Mouse (Mus musculus) neutrophil, adult 5-6 weeks (primary cell): ENCODE data around the gene Sh3pxd2b. TPM values are rescaled to one million over a fixed set of nuclear protein-coding genes. Genes with fewer than 3 reads are reported as not detected.

Source experiments
- ATAC-seq: fragments of 151-379, 151-347 bp; 2 replicates; pipeline ENCODE4 v1.8.0; 2017; ENCODE audit warnings: mild to moderate bottlenecking, moderate TSS enrichment; ENCODE audit not compliant: insufficient number of reproducible peaks, poor library complexity, low FRiP score, severe bottlenecking; ENCODE audit errors: extremely low read depth
- total RNA-seq: library from RNA; stranded (forward); fragments of 200-1000 nt; gene quantifications from 2 replicates; pipeline ENCODE4 v1.2.3, GENCODE M21; 2017

Gene Sh3pxd2b
- total RNA-seq, 1 experiment from 2014 or later = 0.23 TPM

DNA sequence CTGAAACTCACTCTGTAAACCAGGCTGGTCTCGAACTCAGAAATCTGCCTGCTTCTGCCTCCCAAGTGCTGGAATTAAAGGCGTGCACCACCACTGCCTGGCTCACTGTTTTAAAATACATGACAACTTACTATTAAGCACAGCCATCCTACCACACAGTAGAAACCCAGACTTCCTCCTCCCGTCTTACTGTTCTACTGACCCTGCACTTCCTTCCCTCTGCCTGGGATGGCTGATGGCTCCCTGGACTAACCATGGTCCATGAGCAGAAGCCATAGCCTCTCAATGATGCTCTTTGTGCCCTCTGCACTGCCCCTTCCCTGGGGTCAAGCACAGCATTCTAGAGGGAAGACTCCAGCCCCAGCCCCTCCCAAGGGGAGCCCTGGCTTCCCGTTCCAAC lies 17.9 kb downstream of the Sh3pxd2b start:
- ATAC-seq = no peak

DNA sequence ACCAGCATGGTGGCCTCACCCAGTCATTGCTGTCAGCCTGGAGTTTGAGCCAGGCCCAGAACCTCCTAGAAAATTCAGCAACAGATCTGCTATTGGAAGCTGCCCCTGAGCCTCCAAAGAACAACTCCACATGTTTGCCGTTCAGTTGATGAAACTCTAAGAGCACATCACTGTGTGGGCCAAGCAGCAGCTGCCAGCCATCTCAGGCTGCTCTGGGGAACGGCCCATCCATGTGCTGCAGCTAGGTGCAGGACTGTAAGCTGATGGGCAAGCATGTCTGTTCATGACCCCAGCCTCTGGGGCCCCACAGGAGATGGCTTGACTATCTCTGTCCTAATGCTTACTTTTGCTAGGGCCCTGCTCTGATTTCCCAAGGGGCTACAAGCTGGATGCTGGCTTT lies 19.4 kb downstream of the Sh3pxd2b start:
- no peak for ATAC-seq

GRCm38 (mm10) chr11:32368986-32369385 lies 21.4 kb downstream of the Sh3pxd2b start:
- ATAC-seq = no peak

DNA sequence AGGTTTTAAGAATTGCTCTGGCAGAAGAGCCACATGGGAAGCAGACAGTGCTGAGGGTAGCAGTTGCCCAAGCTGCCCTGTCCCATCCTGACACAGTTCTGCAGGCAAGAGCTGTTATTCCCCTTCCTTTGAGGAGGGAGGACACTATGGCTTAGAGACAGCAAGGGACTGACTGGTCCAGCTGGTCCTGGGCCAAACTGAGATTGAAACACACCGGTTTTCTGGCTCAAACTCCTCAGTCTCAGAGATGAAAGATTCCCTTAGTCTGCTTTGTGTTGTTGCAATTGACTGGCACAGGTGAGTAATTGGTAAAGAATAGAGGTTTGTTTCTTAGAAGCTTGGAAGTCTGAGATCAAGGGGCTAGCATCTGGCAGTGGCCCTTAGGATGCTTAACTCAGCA lies 23.3 kb downstream of the Sh3pxd2b start:
- ATAC-seq = no peak

- no peak for ATAC-seq
These were observed 25.8 kb downstream of the Sh3pxd2b start for GRCm38 (mm10) chr11:32373266-32374026.

- ATAC-seq = no peak
These were observed 26.5 kb downstream of the Sh3pxd2b start for GRCm38 (mm10) chr11:32374027-32374589.

DNA sequence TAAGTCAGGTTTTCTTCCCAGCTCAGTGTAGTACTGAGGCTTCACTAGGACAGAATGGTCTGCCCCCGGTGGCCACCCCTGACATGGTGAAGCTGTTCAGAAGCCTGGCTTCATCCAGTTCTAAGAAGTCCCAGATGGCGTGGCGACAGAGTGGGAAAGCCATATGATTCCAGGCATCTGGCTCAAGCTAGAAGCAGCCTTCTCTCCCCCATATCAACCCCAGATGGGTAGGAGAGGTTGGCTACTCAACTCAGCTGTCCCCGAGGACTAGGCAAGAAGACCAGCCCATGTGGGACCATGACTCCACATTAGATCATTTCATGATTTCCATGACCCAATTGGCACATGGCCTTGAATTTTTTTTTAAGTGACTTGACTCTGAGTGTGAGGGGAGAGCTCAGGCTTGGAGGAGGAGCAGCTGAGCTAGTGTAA lies 27.5 kb downstream of the Sh3pxd2b start:
- ATAC-seq = no peak

- ATAC-seq = no peak
These were observed 28.5 kb downstream of the Sh3pxd2b start for GRCm38 (mm10) chr11:32376086-32376485.

DNA sequence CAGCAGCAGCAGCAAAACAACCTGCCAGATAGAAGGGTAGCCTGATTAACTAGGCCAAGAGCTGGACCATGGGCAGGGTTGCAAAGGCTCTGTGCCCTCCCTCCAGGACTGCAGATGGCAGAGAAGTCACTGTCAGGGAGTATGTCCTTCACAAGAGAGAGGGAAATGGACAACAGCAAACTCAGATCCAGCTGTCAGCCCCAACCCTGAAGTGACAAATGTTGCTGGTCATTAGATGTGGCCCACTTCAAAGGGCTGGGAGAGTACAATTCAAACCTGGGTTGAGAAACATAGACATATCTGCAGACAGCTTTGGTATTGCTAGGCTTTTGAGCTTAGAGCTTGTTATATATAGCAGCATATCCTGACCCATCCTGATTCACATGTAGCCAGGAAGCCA lies 32.3 kb downstream of the Sh3pxd2b start:
- ATAC-seq = no peak

DNA sequence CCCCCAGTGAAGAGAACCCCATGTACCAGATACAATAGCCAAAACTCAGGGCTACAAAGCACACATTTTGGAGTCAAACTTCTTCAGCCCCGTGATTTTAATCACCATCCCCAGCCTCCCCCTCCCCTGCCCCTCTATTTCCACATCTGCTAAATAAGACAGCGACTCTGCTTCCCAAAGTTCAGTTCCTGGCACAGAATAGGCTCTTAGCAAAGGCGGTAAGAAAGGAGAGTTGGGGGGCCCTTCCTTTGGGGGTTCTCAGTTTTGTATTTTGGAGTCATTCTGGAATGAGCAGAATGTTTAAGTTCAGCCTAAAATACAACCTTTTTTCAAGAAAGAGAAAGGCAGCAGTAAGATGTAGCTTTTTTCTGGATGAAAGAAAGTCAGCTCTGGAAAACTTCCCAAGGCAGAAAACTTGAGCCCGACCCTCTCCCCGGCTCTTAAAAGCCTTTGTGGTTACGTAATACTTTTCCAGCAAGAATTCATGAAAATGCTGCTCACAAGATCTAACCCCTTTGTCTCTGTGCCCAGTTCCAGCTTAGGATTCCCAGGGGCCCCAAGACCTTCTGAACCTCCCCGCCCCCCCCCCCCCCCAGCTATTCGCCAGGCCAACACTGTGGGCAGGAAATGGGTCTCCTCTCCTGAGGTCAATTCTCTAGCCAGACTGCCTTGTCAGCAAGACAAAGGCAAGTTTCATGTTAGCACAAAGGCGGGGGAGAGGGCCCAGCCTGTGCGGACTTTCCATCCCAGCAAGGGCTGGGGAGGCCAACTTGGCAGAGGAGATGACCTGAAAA lies 35.9 kb downstream of the Sh3pxd2b start:
- ATAC-seq = no peak

DNA sequence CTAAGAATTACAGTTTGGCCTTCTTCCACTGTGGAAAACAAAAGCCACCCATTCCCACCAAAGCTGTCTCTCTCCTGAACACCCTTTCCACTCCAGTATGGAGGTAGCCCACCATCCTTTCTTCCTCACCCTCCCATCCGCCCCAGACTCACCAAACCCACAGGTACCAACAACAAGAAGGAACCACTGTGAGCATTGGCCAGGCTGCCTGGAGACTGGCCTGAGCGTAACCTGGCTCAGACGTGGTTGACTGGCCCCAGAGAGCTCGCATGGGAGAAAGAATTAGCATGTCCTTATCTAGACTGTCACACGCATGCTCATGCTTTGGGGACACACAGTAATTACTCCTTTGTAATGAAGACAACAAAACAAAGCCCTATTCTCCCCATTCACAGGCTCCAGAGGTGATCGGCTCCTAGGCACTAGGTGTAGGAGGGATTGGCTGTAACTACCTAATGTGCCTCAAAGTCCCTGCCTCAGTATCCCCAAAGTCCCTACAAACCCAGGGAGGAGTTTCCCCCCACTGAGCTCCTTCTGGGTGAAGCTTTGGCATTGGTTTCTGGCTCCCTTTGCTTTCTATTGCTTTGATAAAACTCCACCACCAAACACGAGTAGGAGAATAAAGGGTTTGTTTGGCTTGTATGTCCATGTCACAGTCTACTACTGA lies 36.6 kb downstream of the Sh3pxd2b start:
- 0 out of 2 replicates have a peak, but pooled peaks have one; percentile 11 for ATAC-seq

GRCm38 (mm10) chr11:32386043-32386442 lies 38.4 kb downstream of the Sh3pxd2b start:
- no peak for ATAC-seq

- ATAC-seq = no peak
These were observed 40.4 kb downstream of the Sh3pxd2b start for GRCm38 (mm10) chr11:32388064-32388463.

GRCm38 (mm10) chr11:32393095-32393494 lies 45.5 kb downstream of the Sh3pxd2b start:
- no peak for ATAC-seq

DNA sequence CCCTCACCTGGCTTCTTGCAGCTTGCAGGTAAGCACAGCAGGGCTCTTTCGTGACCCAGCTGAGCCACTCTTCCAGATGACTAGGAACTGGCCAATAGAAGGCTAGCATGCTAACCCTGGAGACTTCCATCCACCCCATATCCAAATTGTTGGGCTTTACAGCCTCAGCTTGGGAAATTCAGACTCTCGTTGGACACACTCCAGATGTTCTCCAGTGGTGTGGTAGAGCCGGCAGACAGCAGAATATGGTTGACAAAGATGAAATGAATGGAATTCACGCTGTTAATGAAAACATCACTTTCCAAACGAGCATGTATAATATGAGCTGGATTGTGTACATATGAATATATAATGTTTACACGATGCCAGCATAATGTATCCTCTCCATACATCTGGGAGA lies 48.2 kb downstream of the Sh3pxd2b start:
- no peak for ATAC-seq

DNA sequence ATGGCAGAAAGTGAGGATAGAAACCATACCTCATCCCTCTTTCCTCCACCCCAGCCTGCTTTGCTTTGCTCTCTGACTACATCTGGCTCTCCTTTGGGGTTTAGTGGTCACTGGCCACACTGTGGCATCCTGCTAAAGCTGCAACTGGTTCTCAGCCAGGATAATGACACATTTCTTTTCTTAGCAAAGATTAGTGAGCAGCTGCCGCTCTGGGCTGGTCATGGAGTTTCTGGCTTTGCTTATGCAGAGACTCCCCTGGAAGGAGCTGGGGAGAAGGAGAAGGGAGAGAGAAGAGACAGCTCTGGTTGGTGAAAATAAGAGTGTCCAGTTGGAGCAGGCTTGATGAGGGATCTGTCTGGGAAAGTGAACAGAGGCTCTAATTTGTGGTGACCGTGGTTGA lies 50.8 kb downstream of the Sh3pxd2b start:
- no peak for ATAC-seq

GRCm38 (mm10) chr11:32399261-32399660 lies 51.6 kb downstream of the Sh3pxd2b start:
- no peak for ATAC-seq

DNA sequence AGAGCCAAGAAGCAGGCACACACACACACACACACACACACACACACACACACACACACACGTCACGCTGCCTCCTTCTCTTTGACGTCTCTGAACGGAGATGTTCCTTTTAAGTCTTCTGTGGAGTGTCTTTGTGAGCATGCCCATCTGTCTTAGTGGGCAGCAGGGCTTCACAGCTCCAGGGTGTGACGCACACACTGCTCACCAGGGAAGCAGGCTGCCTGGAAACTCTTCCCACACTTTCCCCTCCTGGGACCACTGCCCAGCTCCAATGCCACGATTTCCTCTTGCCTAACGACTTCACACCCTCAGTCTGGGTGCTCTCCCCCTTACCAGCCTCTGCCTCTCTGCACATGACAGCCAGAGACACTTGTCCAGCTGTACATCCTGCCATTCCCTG lies 55.1 kb downstream of the Sh3pxd2b start:
- ATAC-seq = no peak

DNA sequence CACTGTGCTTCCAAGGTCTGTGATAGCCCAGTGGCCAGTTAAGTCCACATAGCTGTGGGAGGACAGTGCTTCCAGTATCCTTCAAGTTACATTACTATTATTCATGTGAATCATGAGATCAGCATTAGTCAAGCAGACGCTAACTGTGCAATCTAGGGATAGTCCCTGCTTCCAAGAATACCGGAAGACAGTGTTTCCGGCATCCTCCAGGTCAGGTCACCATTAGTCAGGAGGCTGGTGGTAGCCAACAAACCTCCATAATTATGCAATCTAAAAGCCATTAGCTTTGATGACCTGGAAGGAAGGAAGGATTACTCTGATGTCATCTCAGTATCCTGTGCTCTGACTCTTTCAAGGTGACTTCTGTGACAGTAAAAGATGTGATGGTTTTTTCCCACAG lies 57.1 kb downstream of the Sh3pxd2b start:
- ATAC-seq = no peak
